Mouse (Mus musculus): Measurements from ENCODE around the gene Tmem53.

DNA sequence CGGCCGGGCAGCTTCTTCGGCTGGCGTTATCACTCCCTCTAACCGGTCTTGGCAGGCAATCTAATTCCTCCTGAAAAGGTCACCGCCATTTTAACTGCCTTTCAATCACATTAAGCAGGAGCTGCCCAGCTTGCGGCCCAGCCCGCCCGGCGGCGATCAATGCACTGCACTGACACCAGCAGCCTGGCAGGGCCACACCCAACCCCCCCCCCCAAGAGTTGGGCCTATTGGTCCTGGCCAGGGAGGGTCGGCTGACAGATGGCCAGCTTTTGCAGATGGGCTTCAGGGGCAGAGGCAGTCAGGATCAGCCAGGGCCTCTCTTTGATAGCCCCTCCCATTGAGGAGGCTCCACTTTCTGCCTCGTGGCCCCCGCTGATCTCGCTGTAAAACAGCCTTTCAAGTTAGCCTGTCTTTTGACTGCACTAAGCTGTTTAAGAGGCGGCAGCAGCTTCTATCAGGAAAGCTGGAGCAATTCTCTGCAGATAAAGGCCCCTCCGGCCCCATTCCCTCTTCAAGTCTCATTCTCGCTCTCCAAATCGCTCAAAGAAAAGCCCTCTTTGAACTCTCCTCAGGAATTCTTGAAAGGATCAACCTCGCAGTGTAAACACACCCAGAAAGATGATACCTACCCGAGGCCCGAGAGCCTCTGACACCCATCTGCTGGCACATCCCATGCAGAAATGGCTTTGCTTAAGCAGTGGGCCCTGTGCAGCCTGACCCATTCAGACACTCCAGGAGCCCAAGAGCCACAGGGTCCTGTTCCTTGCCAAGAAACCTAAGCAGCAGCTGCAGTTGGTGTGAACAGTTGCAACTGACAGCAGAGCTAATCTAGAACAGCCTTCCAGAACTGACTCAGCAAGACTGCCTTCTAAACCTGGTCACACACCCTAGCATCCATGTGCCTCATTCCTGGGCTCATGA is 31.8 kb downstream of the Tmem53 start:
- no peak for TF ChIP-seq POLR2A (IDR thresholded peaks at IDR 0.05; ENCODE audit: extremely low read depth, insufficient read depth, low read length)
- TF ChIP-seq CTCF (IDR thresholded peaks at IDR 0.05; ENCODE audit: low read depth, low read length): no peak

Measured in liver, adult 2 months (tissue).